Mouse (Mus musculus) CH12F3 (cell line): ENCODE measurements around the gene Chst1.

Experiments used
- in situ Hi-C: fragments of 300-500 bp; cut with MboI; formaldehyde crosslinking; loops from 2 replicates; pipeline ENCODE4 v1.14.3; 2020; ENCODE audit warnings: low sequenced_read_pairs

Chst1 gene

GRCm38 (mm10) chr2:92599487-92600347 lies at the start of gene Chst1:
Gene Chst1 (plus strand): TSS chr2:92599707.
- in situ Hi-C loops, result no loop called here

- in situ Hi-C loops, result no loop called here
Observed at GRCm38 (mm10) chr2:92550051-92550450, 49.5 kb upstream of the Chst1 start.

GRCm38 (mm10) chr2:92554536-92554935 lies 45.0 kb upstream of the Chst1 start:
- in situ Hi-C loops, result no loop called here

- in situ Hi-C loops, result no loop called here
Observed at GRCm38 (mm10) chr2:92562930-92563329, 36.6 kb upstream of the Chst1 start.

- in situ Hi-C loops, result no loop called here
Observed at GRCm38 (mm10) chr2:92570623-92571022, 28.9 kb upstream of the Chst1 start.

- in situ Hi-C loops, result no loop called here
Observed at GRCm38 (mm10) chr2:92577824-92578223, 21.7 kb upstream of the Chst1 start.

GRCm38 (mm10) chr2:92581302-92581701 lies 18.2 kb upstream of the Chst1 start:
- in situ Hi-C loops, result no loop called here

- in situ Hi-C loops, result no loop called here
Observed at GRCm38 (mm10) chr2:92582596-92582995, 16.9 kb upstream of the Chst1 start.

- in situ Hi-C loops, result no loop called here
Observed at GRCm38 (mm10) chr2:92587806-92588205, 11.7 kb upstream of the Chst1 start.

- in situ Hi-C loops, result no loop called here
Observed at GRCm38 (mm10) chr2:92594929-92595730, 4.4 kb upstream of the Chst1 start.

- in situ Hi-C loops, result no loop called here
Observed at GRCm38 (mm10) chr2:92597291-92597690, 2.2 kb upstream of the Chst1 start.

GRCm38 (mm10) chr2:92598941-92599486 lies 493 bp upstream of the Chst1 start:
- in situ Hi-C loops, result no loop called here

- in situ Hi-C loops, result no loop called here
Observed at GRCm38 (mm10) chr2:92600348-92600670, 802 bp downstream of the Chst1 start.

GRCm38 (mm10) chr2:92601246-92601645 lies 1.7 kb downstream of the Chst1 start:
- in situ Hi-C loops, result no loop called here

- in situ Hi-C loops, result no loop called here
Observed at GRCm38 (mm10) chr2:92602073-92602472, 2.6 kb downstream of the Chst1 start.

- in situ Hi-C loops, result no loop called here
Observed at GRCm38 (mm10) chr2:92603591-92603990, 4.1 kb downstream of the Chst1 start.

GRCm38 (mm10) chr2:92604565-92604964 lies 5.1 kb downstream of the Chst1 start:
- in situ Hi-C loops, result no loop called here

- in situ Hi-C loops, result no loop called here
Observed at GRCm38 (mm10) chr2:92605995-92606394, 6.5 kb downstream of the Chst1 start.

GRCm38 (mm10) chr2:92607153-92607552 lies 7.6 kb downstream of the Chst1 start:
- in situ Hi-C loops, result no loop called here

GRCm38 (mm10) chr2:92607592-92607991 lies 8.1 kb downstream of the Chst1 start:
- in situ Hi-C loops, result no loop called here

- in situ Hi-C loops, result no loop called here
Observed at GRCm38 (mm10) chr2:92608013-92608619, 8.6 kb downstream of the Chst1 start.
